Mouse (Mus musculus): ENCODE data around the gene Ormdl2. TPM values are rescaled to one million over a fixed set of nuclear protein-coding genes. Genes with fewer than 3 reads are reported as not detected.
"Not testable (repeated sequence)": the region's sequence is repeated elsewhere in the genome, so short reads cannot be mapped to it uniquely, and the experiment has no call there.

Gene Ormdl2
- total RNA-seq (2021): 10 to 100 TPM; 45.2 to 52.3 TPM
- long read RNA-seq, experiment 1, transcript Ormdl2-201 (4 exons, 1,573 nt): major isoform, 9 of 21 reads
- long read RNA-seq, experiment 1, transcript Ormdl2-204 (4 exons, 724 nt): minor isoform, 7 of 21 reads
- long read RNA-seq, experiment 1, partial matches to known transcripts: 2 of 21 reads
- long read RNA-seq, experiment 1, other reads (novel, unspliced or antisense): 1 of 21 reads
- long read RNA-seq, experiment 2, transcript Ormdl2-204 (4 exons, 724 nt): minor isoform, 19 of 77 reads
- long read RNA-seq, experiment 2, transcript Ormdl2-201 (4 exons, 1,573 nt): major isoform, 43 of 77 reads
- long read RNA-seq, experiment 2, partial matches to known transcripts: 9 of 77 reads
- long read RNA-seq, experiment 2, other reads (novel, unspliced or antisense): 3 of 77 reads

- peak; percentile 96 to 97 for DNase-seq (ENCODE audit: low spot score in 2 of 2)
These were observed at the start of gene Ormdl2 for GRCm38 (mm10) chr10:128821358-128822056. Ormdl2 (minus strand) TSS chr10:128821645.

- DNase-seq (ENCODE audit: low spot score in 2 of 2): no peak
These were observed 48.9 kb upstream of the Ormdl2 start for GRCm38 (mm10) chr10:128870341-128870740.

GRCm38 (mm10) chr10:128866518-128866917 is 45.1 kb upstream of the Ormdl2 start:
- no peak for DNase-seq (ENCODE audit: low spot score in 2 of 2)

- DNase-seq (ENCODE audit: low spot score in 2 of 2): no peak
These were observed 44.6 kb upstream of the Ormdl2 start for GRCm38 (mm10) chr10:128866042-128866441.

GRCm38 (mm10) chr10:128861176-128861575 is 39.7 kb upstream of the Ormdl2 start:
- DNase-seq (ENCODE audit: low spot score in 2 of 2): no peak

GRCm38 (mm10) chr10:128850339-128850738 is 28.9 kb upstream of the Ormdl2 start:
- no peak for DNase-seq (ENCODE audit: low spot score in 2 of 2)

- no peak for DNase-seq (ENCODE audit: low spot score in 2 of 2)
These were observed 27.0 kb upstream of the Ormdl2 start for GRCm38 (mm10) chr10:128848426-128848825.

- no peak for DNase-seq (ENCODE audit: low spot score in 2 of 2)
These were observed 25.2 kb upstream of the Ormdl2 start for GRCm38 (mm10) chr10:128846664-128847063.

- no peak for DNase-seq (ENCODE audit: low spot score in 2 of 2)
These were observed 24.1 kb upstream of the Ormdl2 start for GRCm38 (mm10) chr10:128845516-128845915.

GRCm38 (mm10) chr10:128843260-128843659 is 21.8 kb upstream of the Ormdl2 start:
- DNase-seq (ENCODE audit: low spot score in 2 of 2): no peak

- DNase-seq (ENCODE audit: low spot score in 2 of 2): no peak
These were observed 19.2 kb upstream of the Ormdl2 start for GRCm38 (mm10) chr10:128840612-128841011.

GRCm38 (mm10) chr10:128839434-128839833 is 18.0 kb upstream of the Ormdl2 start:
- DNase-seq (ENCODE audit: low spot score in 2 of 2): no peak

- no peak for DNase-seq (ENCODE audit: low spot score in 2 of 2)
These were observed 16.0 kb upstream of the Ormdl2 start for GRCm38 (mm10) chr10:128837400-128837799.

GRCm38 (mm10) chr10:128823821-128824220 is 2.4 kb upstream of the Ormdl2 start:
- DNase-seq (ENCODE audit: low spot score in 2 of 2): no peak

- not testable (repeated sequence) for DNase-seq (ENCODE audit: low spot score in 2 of 2)
These were observed 1.6 kb upstream of the Ormdl2 start for GRCm38 (mm10) chr10:128823087-128823486.

GRCm38 (mm10) chr10:128822135-128822534 is 690 bp upstream of the Ormdl2 start:
- DNase-seq (ENCODE audit: low spot score in 2 of 2): no peak

GRCm38 (mm10) chr10:128820217-128820616 is 1.2 kb downstream of the Ormdl2 start:
- DNase-seq (ENCODE audit: low spot score in 2 of 2): no peak

- no peak for DNase-seq (ENCODE audit: low spot score in 2 of 2)
These were observed 4.4 kb downstream of the Ormdl2 start, which contains the start of gene Sarnp for GRCm38 (mm10) chr10:128817033-128817432. Sarnp (plus strand) TSS chr10:128817333.

GRCm38 (mm10) chr10:128807018-128807417 is 14.4 kb downstream of the Ormdl2 start:
- DNase-seq (ENCODE audit: low spot score in 2 of 2): no peak

- no peak for DNase-seq (ENCODE audit: low spot score in 2 of 2)
These were observed 15.4 kb downstream of the Ormdl2 start for GRCm38 (mm10) chr10:128806086-128806485.

GRCm38 (mm10) chr10:128805092-128806000 is 16.1 kb downstream of the Ormdl2 start:
- DNase-seq (ENCODE audit: low spot score in 2 of 2): peak; percentile 86 to 89
